Comparison of ENCODE assay signal across 9 mouse cellular contexts in genomic region chr16:85803613-85804551, GRCm38 (mm10). TPM values are rescaled to one million over a fixed set of nuclear protein-coding genes. Genes with fewer than 3 reads are reported as not detected.
DNase-seq lines count a peak whose midpoint lies in the region; ATAC-seq and TF ChIP-seq lines count a peak whose summit lies in the region.
"Had no signal": no experiment of that assay in that cellular context is flagged by ENCODE, and none has a peak within 500 bp of the region (broad histone marks: within the 10 kb centered on the region; RNA-seq: fewer than 3 reads in every experiment).

No protein-coding gene starts in this region.

- peak; percentile 30 for ATAC-seq in lung, embryonic 14.5 days (ENCODE audit: insufficient read depth)
- ATAC-seq in frontal cortex, adult (ENCODE audit: low TSS enrichment) = no peak

- H3K27ac ChIP-seq in embryonic facial prominence, embryonic 10.5 days (replicated peaks) = peak overlapping the region; percentile 93
- peak overlapping the region; percentile 94 for H3K27ac ChIP-seq in heart, embryonic 10.5 days
- H3K27ac ChIP-seq in lung, embryonic 14.5 days (ENCODE audit: low read depth) = peak overlapping the region; percentile 98
- H3K27ac ChIP-seq: macrophage had no signal

- 1% methylated on average over 25 of the region's 25 CpGs for WGBS in embryonic facial prominence, embryonic 10.5 days
- WGBS in heart, embryonic 10.5 days = under 1% methylated on average over 24 of the region's 25 CpGs
- 2% methylated on average over 25 of the region's 25 CpGs for WGBS in lung, embryonic 14.5 days

- H3K4me3 ChIP-seq in embryonic facial prominence, embryonic 10.5 days = peak overlapping the region; percentile 89
- H3K4me3 ChIP-seq in heart, embryonic 10.5 days = peak overlapping the region; percentile 79
- H3K4me3 ChIP-seq in lung, embryonic 14.5 days (ENCODE audit: low read depth, low read length) = peak overlapping the region; percentile 81

- no peaks in the 10 kb centered on the region for H3K9me3 ChIP-seq in embryonic facial prominence, embryonic 10.5 days
- no peaks in the 10 kb centered on the region for H3K9me3 ChIP-seq in heart, embryonic 10.5 days
- no peaks in the 10 kb centered on the region for H3K9me3 ChIP-seq in lung, embryonic 14.5 days (ENCODE audit: low read depth, low read length)

- peaks cover 14% of the 10 kb centered on the region for H3K36me3 ChIP-seq in embryonic facial prominence, embryonic 10.5 days (replicated peaks)
- peaks cover 14% of the 10 kb centered on the region for H3K36me3 ChIP-seq in heart, embryonic 10.5 days
- H3K36me3 ChIP-seq in lung, embryonic 14.5 days (ENCODE audit: insufficient read depth) = peaks cover 12% of the 10 kb centered on the region

- peak overlapping the region; percentile 82 for H3K4me2 ChIP-seq in lung, embryonic 14.5 days

- DNase-seq in left cerebral cortex, postnatal 36 days (ENCODE audit: low spot score in 2 of 2) = peak; percentile 17 to 21
- DNase-seq in left cerebral cortex, adult 11 months (ENCODE audit: low spot score) = no peak
- peak; percentile 83 for DNase-seq in embryonic facial prominence, embryonic 10.5 days (ENCODE audit: low spot score)
- peak; percentile 92 for DNase-seq in heart, embryonic 10.5 days (ENCODE audit: low spot score)
- DNase-seq in kidney, adult 9 months = peak; percentile 91
- peak; percentile 87 for DNase-seq in lung, embryonic 14.5 days
- DNase-seq in ovary, postnatal 36 days (ENCODE audit: low spot score) = peak; percentile 81

- intact Hi-C loops in left cerebral cortex, postnatal 36 days (cut with DNase I) = loop anchor here (10.0 kb wide), 1 partner anchor 1591 kb away; no protein-coding TSS in a partner anchor

- no peaks in the 10 kb centered on the region for H3K27me3 ChIP-seq in embryonic facial prominence, embryonic 10.5 days (replicated peaks; ENCODE audit: low read depth, poor library complexity, severe bottlenecking)
- no peaks in the 10 kb centered on the region for H3K27me3 ChIP-seq in heart, embryonic 10.5 days (ENCODE audit: insufficient read depth, poor library complexity, severe bottlenecking)
- no peaks in the 10 kb centered on the region for H3K27me3 ChIP-seq in lung, embryonic 14.5 days (ENCODE audit: insufficient read depth, low read length)

- peaks cover 26% of the 10 kb centered on the region for H3K4me1 ChIP-seq in embryonic facial prominence, embryonic 10.5 days
- peaks cover 17% of the 10 kb centered on the region for H3K4me1 ChIP-seq in heart, embryonic 10.5 days
- 0 out of 2 replicates have a peak, but pooled peaks cover 10% of the 10 kb centered on the region for H3K4me1 ChIP-seq in lung, embryonic 14.5 days (ENCODE audit: insufficient read depth)

- peak overlapping the region; percentile 92 for H3K9ac ChIP-seq in lung, embryonic 14.5 days

- TF ChIP-seq CTCF in lung, embryonic 14.5 days (IDR thresholded peaks at IDR 0.05; ENCODE audit: low read depth) = no peak

RNA-seq across cellular contexts. Expression of gene Adamts1, which starts 1.0 kb away (rescaled TPM):
- 10 to 100 TPM in 1 of 2 experiments, 1 to 10 TPM in 1; 8.8 to 10.3 TPM for total RNA-seq in left cerebral cortex, postnatal 36 days (2021)
- polyA plus RNA-seq in embryonic facial prominence, embryonic 10.5 days (2016; fragmentation: Nextera tagmentation; extraction: Ambion mirVana) = 21.2 and 23.9 TPM in 2 replicates
- polyA plus RNA-seq in heart, embryonic 10.5 days (2016; fragmentation: Nextera tagmentation; extraction: Ambion mirVana) = 53.5 and 54.7 TPM in 2 replicates
- 40.0 and 40.2 TPM in 2 replicates for polyA plus RNA-seq in lung, embryonic 14.5 days (2014; fragmentation: Nextera tagmentation; extraction: Ambion mirVana)
